Mouse (Mus musculus) neural tube, embryonic 12.5 days (tissue): ENCODE results near the gene Hemk1. TPM values are rescaled to one million over a fixed set of nuclear protein-coding genes. Genes with fewer than 3 reads are reported as not detected.

Experiments
- ATAC-seq: fragments of 200-750 bp; cut with Nextera tagmentation; 2 replicates; pipeline ENCODE4 v1.8.0; 2017; ENCODE audit warnings: low read depth, mild to moderate bottlenecking, moderate TSS enrichment, moderate library complexity; ENCODE audit not compliant: low FRiP score
- H3K27ac ChIP-seq: fragments of 300-500 bp; sonication (generic); 2 replicates; pipeline ENCODE4 v1.5.1; 2016
- H3K27me3 ChIP-seq: fragments of 300-500 bp; sonication (generic); replicated peaks from 2 replicates; pipeline ENCODE4 v1.6.1; 2016; ENCODE audit warnings: mild to moderate bottlenecking
- H3K36me3 ChIP-seq: fragments of 300-500 bp; sonication (generic); 2 replicates; pipeline ENCODE4 v1.6.1; 2016; ENCODE audit warnings: mild to moderate bottlenecking
- H3K4me1 ChIP-seq: fragments of 300-500 bp; sonication (generic); 2 replicates; pipeline ENCODE4 v1.6.1; 2016
- H3K4me2 ChIP-seq: fragments of 300-500 bp; sonication (generic); replicated peaks from 2 replicates; pipeline ENCODE4 v1.6.1; 2016; ENCODE audit warnings: mild to moderate bottlenecking
- H3K4me3 ChIP-seq: fragments of 300-500 bp; sonication (generic); 2 replicates; pipeline ENCODE4 v1.5.1; 2016
- H3K9ac ChIP-seq: fragments of 300-500 bp; sonication (generic); 2 replicates; pipeline ENCODE4 v1.6.1; 2016; ENCODE audit warnings: mild to moderate bottlenecking
- H3K9me3 ChIP-seq: fragments of 300-500 bp; sonication (generic); 2 replicates; pipeline ENCODE4 v1.6.1; 2016; ENCODE audit warnings: mild to moderate bottlenecking
- WGBS: fragments of 180-500 bp; shearing (Covaris S2); methylation state at CpG from one replicate; pipeline ENCODE4 v1.1.7; 2016; 5-methylcytosine and 5-hydroxymethylcytosine counted together
- polyA plus RNA-seq: library from polyadenylated mRNA; unstranded; fragments of >200 nt; fragmentation: Nextera tagmentation; extraction: Ambion mirVana; gene quantifications from 2 replicates; pipeline ENCODE4 v1.2.1, GENCODE M21; 2016

Hemk1 gene
- polyA plus RNA-seq, 1 experiment from 2014 or later, result 14.2 TPM

- H3K4me1 ChIP-seq, result peaks cover 11% of the 10 kb centered on the region
- H3K27ac ChIP-seq, result no peak overlapping the region
- H3K27me3 ChIP-seq, result peaks cover 2% of the 10 kb centered on the region; the same call in 1 of the 2 replicates
- peak overlapping the region; percentile 80 for H3K4me2 ChIP-seq
- H3K4me3 ChIP-seq, result peak overlapping the region; percentile 54
- no peaks in the 10 kb centered on the region for H3K9me3 ChIP-seq
- 52% methylated on average over 12 of the region's 12 CpGs for WGBS
- ATAC-seq, result no peak
- H3K9ac ChIP-seq, result peak overlapping the region; percentile 70
- H3K36me3 ChIP-seq, result no peaks in the 10 kb centered on the region
These were observed 2.9 kb upstream of the Hemk1 start for GRCm38 (mm10) chr9:107340911-107341645.

DNA sequence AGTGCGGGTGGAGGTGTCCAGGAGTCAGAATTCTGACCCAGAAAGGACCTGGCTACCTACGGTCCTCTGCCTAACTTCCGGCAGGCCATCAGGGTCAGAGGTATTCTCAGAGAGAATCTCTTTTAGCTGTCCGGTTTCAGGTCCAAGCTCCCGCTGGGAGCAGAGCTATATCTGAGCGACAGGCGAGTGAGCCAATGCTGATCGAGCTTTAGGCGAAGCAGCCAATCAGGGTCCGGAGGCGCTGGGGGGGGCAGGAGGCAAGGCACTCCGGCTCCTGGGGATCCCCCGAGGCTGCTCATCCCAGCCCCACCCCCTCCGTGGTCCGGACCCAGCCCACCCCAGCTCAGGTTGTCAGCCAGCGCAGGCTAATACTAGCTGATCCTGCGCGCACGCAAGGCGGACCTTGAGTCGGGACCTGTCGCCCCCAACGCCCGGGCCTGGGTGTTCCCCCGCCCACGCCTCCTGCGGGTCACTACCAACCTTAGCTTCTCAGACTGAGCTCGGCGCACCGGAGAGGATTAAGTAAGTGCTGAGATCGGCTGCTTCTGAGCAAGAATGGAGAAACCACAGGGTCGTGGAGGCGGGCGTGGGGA lies 2.2 kb upstream of the Hemk1 start, which contains the start of gene 6430571L13Rik:
Gene 6430571L13Rik, plus strand, starts transcription at position 336 of the 593 bp plus-strand sequence.
- Histone ChIP-seq H3K27ac (no peak within 1 kb of the TSS), H3K27me3 (peaks cover 2% of the 10 kb centered on the region; the same call in 1 of the 2 replicates), H3K36me3 (no peaks in the 10 kb centered on the region), H3K9ac (peak within 1 kb of the TSS; percentile 70), H3K4me2 (peak within 1 kb of the TSS; percentile 80), H3K4me3 (peak within 1 kb of the TSS; percentile 54), H3K4me1 (peaks cover 11% of the 10 kb centered on the region), H3K9me3 (no peaks in the 10 kb centered on the region)
- under 1% methylated on average over 34 of the region's 34 CpGs for WGBS
- ATAC-seq, result peak; percentile 93

DNA sequence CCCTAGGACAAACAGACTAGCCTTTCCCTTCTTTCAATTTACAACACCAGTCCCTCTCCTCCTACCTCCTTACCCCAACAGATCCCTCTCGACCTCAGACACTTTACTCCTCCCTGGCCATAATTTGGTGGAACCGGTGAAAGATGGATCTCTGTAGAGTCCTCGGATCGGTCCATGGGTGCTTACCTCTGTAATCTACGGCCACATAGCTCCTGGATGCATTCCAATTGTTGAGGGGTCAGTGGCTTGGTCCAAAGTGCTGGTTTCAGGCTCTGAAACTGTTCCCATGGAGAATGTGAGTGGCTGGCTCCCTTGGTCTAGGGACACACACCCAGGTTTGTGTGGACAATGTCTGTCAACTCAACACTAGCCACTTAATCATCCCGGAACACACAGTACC lies 1.8 kb downstream of the Hemk1 start:
- no peak overlapping the region for H3K4me2 ChIP-seq
- no peak overlapping the region for H3K9ac ChIP-seq
- no peak overlapping the region for H3K27ac ChIP-seq
- H3K4me3 ChIP-seq, result no peak overlapping the region
- no peaks in the 10 kb centered on the region; the same call in 1 of the 2 replicates for H3K36me3 ChIP-seq
- H3K9me3 ChIP-seq, result no peaks in the 10 kb centered on the region
- 88% methylated on average over 6 of the region's 6 CpGs for WGBS
- H3K27me3 ChIP-seq, result no peaks in the 10 kb centered on the region
- ATAC-seq, result no peak
- peaks cover 11% of the 10 kb centered on the region for H3K4me1 ChIP-seq

DNA sequence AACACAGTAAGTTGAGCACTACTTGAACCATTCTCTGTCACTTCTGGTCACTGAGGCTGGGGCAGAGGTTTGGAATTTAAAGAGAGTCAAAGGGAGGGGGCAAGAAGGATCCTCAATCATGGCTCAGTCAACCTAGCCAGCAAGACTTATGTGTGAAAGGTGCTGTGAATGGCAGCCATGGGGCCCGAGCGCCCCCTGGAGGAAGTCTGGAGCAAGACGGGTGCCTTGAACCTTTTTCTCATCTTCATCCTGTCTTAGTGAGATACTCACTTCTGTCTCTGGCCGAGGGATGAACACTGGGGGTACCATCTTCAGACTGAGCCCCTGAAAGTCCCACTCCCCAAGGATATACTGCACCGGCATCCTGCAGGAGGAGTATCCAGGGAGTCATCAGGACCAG lies 2.2 kb downstream of the Hemk1 start:
- no peak for ATAC-seq
- Histone ChIP-seq H3K4me2 (no peak overlapping the region), H3K27me3 (no peaks in the 10 kb centered on the region), H3K4me3 (no peak overlapping the region), H3K36me3 (no peaks in the 10 kb centered on the region; the same call in 1 of the 2 replicates), H3K27ac (no peak overlapping the region), H3K9ac (no peak overlapping the region), H3K9me3 (no peaks in the 10 kb centered on the region), H3K4me1 (peaks cover 11% of the 10 kb centered on the region)
- WGBS, result 11% methylated on average over 5 of the region's 5 CpGs

DNA sequence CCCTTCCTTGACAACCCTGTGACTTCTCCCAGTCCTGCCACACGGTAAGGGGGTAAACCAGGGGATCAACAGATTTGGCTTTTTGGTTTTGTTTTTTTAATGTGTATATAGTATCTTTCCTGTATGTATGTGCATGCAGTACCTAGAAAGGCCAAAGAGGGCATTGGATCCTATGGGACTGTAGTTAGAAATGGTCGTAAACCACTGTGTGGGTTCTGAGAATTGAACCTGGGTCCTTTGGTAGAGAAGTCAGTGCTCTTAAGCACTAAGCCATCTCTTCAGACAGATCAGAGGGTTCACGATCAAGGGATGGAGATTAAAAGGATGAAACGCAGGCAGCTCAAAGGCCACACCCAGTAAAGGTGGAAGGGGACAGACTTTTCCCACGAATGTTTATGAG lies 3.1 kb downstream of the Hemk1 start:
- H3K4me2 ChIP-seq, result no peak overlapping the region
- H3K9ac ChIP-seq, result no peak overlapping the region
- H3K9me3 ChIP-seq, result no peaks in the 10 kb centered on the region
- H3K36me3 ChIP-seq, result no peaks in the 10 kb centered on the region; the same call in 1 of the 2 replicates
- H3K27me3 ChIP-seq, result no peaks in the 10 kb centered on the region
- H3K27ac ChIP-seq, result no peak overlapping the region
- ATAC-seq, result no peak
- no peak overlapping the region for H3K4me3 ChIP-seq
- WGBS, result 90% methylated on average over 5 of the region's 5 CpGs
- H3K4me1 ChIP-seq, result peaks cover 11% of the 10 kb centered on the region

- Histone ChIP-seq H3K9me3 (no peaks in the 10 kb centered on the region), H3K27ac (no peak overlapping the region), H3K36me3 (no peaks in the 10 kb centered on the region; the same call in 1 of the 2 replicates), H3K4me2 (no peak overlapping the region), H3K4me3 (no peak overlapping the region), H3K27me3 (no peaks in the 10 kb centered on the region), H3K9ac (0 out of 2 replicates have a peak overlapping the region, but pooled peaks have one; percentile 8), H3K4me1 (peaks cover 11% of the 10 kb centered on the region)
- ATAC-seq, result no peak
- WGBS, result 88% methylated on average over 6 of the region's 6 CpGs
These were observed 3.8 kb downstream of the Hemk1 start for GRCm38 (mm10) chr9:107334356-107334755.

DNA sequence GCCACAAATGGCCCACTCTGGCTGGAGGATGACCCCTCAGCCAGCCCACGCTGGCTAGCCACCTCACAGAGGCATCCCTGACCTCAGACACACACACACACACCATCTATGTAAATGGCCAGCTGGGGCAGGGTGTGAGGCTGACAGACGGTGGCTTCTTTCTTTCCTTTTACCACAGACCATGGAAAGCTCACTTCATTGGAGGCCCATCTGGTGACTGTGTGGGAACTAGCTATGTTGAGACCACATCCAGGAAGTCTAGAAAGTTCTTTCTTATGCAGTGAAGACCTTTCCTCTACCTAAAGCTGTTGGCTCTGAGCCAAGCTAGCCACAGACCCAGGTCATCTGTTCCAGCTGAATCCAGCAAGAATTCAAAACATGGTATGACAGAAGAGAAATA lies 4.5 kb downstream of the Hemk1 start:
- no peak overlapping the region for H3K4me3 ChIP-seq
- H3K27ac ChIP-seq, result no peak overlapping the region
- H3K27me3 ChIP-seq, result no peaks in the 10 kb centered on the region
- no peak for ATAC-seq
- 56% methylated on average over 2 of the region's 2 CpGs for WGBS
- H3K9me3 ChIP-seq, result no peaks in the 10 kb centered on the region
- no peak overlapping the region for H3K4me2 ChIP-seq
- no peaks in the 10 kb centered on the region; the same call in 1 of the 2 replicates for H3K36me3 ChIP-seq
- 0 out of 2 replicates have a peak overlapping the region, but pooled peaks have one; percentile 8 for H3K9ac ChIP-seq
- H3K4me1 ChIP-seq, result peaks cover 11% of the 10 kb centered on the region

DNA sequence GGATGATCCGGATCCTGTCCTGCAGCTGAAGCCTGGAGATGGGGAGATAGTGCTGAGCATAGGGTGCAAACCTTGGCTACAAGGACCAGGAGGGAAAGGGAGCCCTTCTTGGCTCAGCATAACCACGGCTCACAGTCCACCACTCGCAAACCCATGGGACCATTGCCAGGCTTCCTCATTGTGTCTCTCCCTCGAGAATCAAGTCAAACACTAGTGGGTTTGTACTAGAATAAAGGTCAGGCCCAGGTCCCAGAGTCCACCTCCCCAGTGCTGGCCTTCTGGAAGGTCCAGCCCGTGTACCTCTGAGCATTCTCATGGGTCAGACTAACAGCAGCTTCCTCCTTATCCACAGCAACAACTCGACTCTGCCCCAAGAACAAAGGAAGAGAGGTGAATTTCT lies 7.4 kb downstream of the Hemk1 start:
- 89% methylated on average over 6 of the region's 6 CpGs for WGBS
- Histone ChIP-seq H3K4me1 (no peaks in the 10 kb centered on the region), H3K27ac (no peak overlapping the region), H3K9ac (no peak overlapping the region), H3K27me3 (no peaks in the 10 kb centered on the region), H3K4me3 (no peak overlapping the region), H3K4me2 (no peak overlapping the region), H3K36me3 (peaks cover 11% of the 10 kb centered on the region; the same call in 1 of the 2 replicates), H3K9me3 (no peaks in the 10 kb centered on the region)
- ATAC-seq, result no peak

- no peak for ATAC-seq
- 92% methylated on average over 16 of the region's 16 CpGs for WGBS
These were observed 10.1 kb downstream of the Hemk1 start for GRCm38 (mm10) chr9:107327879-107328620.

DNA sequence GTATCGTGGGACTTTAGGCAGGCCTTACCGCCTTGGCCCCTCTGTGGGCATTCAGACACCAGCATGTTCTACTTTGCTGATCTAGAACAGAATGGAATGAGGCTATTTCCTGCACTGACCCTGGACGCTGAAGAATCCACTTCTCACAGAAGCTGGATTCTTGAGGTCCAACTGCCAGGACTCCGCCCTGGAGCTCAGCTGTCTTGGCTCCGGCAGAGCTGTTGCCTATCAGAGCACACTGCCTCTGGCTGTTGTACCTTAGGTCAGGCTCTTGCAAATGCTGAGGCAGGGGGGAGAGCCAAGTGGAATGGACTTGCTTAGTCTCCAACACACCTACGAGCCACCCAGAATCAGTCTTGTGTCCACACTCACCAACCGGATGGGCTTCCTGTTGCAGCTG lies 12.2 kb downstream of the Hemk1 start:
- Histone ChIP-seq H3K27me3 (no peaks in the 10 kb centered on the region), H3K9me3 (no peaks in the 10 kb centered on the region), H3K9ac (no peak overlapping the region), H3K36me3 (peaks cover 11% of the 10 kb centered on the region; the same call in 1 of the 2 replicates), H3K27ac (no peak overlapping the region), H3K4me3 (no peak overlapping the region), H3K4me2 (no peak overlapping the region), H3K4me1 (no peaks in the 10 kb centered on the region)
- no peak for ATAC-seq
- WGBS, result 90% methylated on average over 7 of the region's 7 CpGs

More at GRCm38 (mm10) chr9:107327879-107328620, 10.1 kb downstream of the Hemk1 start:
- Histone ChIP-seq H3K9ac (no peak overlapping the region), H3K4me1 (no peaks in the 10 kb centered on the region), H3K36me3 (peaks cover 11% of the 10 kb centered on the region; the same call in 1 of the 2 replicates), H3K27ac (no peak overlapping the region), H3K4me3 (no peak overlapping the region), H3K4me2 (no peak overlapping the region), H3K9me3 (no peaks in the 10 kb centered on the region), H3K27me3 (no peaks in the 10 kb centered on the region)

GRCm38 (mm10) chr9:107324799-107325561 lies 13.2 kb downstream of the Hemk1 start:
- peaks cover 11% of the 10 kb centered on the region; the same call in 1 of the 2 replicates for H3K36me3 ChIP-seq
- no peak overlapping the region for H3K4me2 ChIP-seq
- H3K27ac ChIP-seq, result no peak overlapping the region
- no peak overlapping the region for H3K4me3 ChIP-seq
- no peaks in the 10 kb centered on the region for H3K27me3 ChIP-seq
- WGBS, result 66% methylated on average over 4 of the region's 4 CpGs
- no peaks in the 10 kb centered on the region for H3K4me1 ChIP-seq
- H3K9ac ChIP-seq, result no peak overlapping the region
- no peaks in the 10 kb centered on the region for H3K9me3 ChIP-seq
- ATAC-seq, result no peak
